Mouse (Mus musculus): ENCODE data around the gene Atl1. TPM values are rescaled to one million over a fixed set of nuclear protein-coding genes. Genes with fewer than 3 reads are reported as not detected.

Atl1 gene
- total RNA-seq (2021) = 5.4 and 11.5 TPM in 2 replicates
- long read RNA-seq, experiment 1, partial matches to known transcripts = 0 of 3 reads
- long read RNA-seq, experiment 1, other reads (novel, unspliced or antisense) = 3 of 3 reads
- long read RNA-seq, experiment 2, partial matches to known transcripts = 0 of 2 reads
- long read RNA-seq, experiment 2, other reads (novel, unspliced or antisense) = 2 of 2 reads

GRCm38 (mm10) chr12:69892371-69893251, at the start of gene Atl1, which contains the start of gene Map4k5:
TSS of gene Atl1 (plus strand) at chr12:69892614.
TSS of gene Map4k5 (minus strand) at chr12:69893200.
- peak; percentile 95 for DNase-seq

- DNase-seq = no peak
Observed at GRCm38 (mm10) chr12:69843531-69844445, 48.6 kb upstream of the Atl1 start.

- no peak for DNase-seq
Observed at GRCm38 (mm10) chr12:69845722-69846121, 46.7 kb upstream of the Atl1 start.

- DNase-seq = no peak
Observed at GRCm38 (mm10) chr12:69846499-69846898, 45.9 kb upstream of the Atl1 start.

- DNase-seq = no peak
Observed at GRCm38 (mm10) chr12:69848083-69848878, 44.1 kb upstream of the Atl1 start.

- DNase-seq = no peak
Observed at GRCm38 (mm10) chr12:69852288-69852687, 40.1 kb upstream of the Atl1 start.

- no peak for DNase-seq
Observed at GRCm38 (mm10) chr12:69853387-69853786, 39.0 kb upstream of the Atl1 start.

- no peak for DNase-seq
Observed at GRCm38 (mm10) chr12:69853942-69854341, 38.5 kb upstream of the Atl1 start.

- DNase-seq = no peak
Observed at GRCm38 (mm10) chr12:69855641-69856300, 36.6 kb upstream of the Atl1 start.

- DNase-seq = no peak
Observed at GRCm38 (mm10) chr12:69856398-69856797, 36.0 kb upstream of the Atl1 start.

- no peak for DNase-seq
Observed at GRCm38 (mm10) chr12:69857597-69857996, 34.8 kb upstream of the Atl1 start.

- no peak for DNase-seq
Observed at GRCm38 (mm10) chr12:69858847-69859246, 33.6 kb upstream of the Atl1 start.

GRCm38 (mm10) chr12:69863505-69863904, 28.9 kb upstream of the Atl1 start:
- DNase-seq = no peak

GRCm38 (mm10) chr12:69864164-69864692, 28.2 kb upstream of the Atl1 start:
- DNase-seq = no peak

GRCm38 (mm10) chr12:69867338-69867737, 25.1 kb upstream of the Atl1 start:
- no peak for DNase-seq

GRCm38 (mm10) chr12:69871632-69872031, 20.8 kb upstream of the Atl1 start:
- no peak for DNase-seq

- no peak for DNase-seq
Observed at GRCm38 (mm10) chr12:69877842-69878363, 14.5 kb upstream of the Atl1 start.

GRCm38 (mm10) chr12:69879172-69879665, 13.2 kb upstream of the Atl1 start:
- DNase-seq = no peak

GRCm38 (mm10) chr12:69879739-69880138, 12.7 kb upstream of the Atl1 start:
- no peak for DNase-seq

GRCm38 (mm10) chr12:69881198-69881905, 11.1 kb upstream of the Atl1 start:
- no peak for DNase-seq

Measured in adrenal gland, postnatal 14 days (tissue).